Mouse (Mus musculus): Measurements from ENCODE around the gene Lims1.
"Not testable (repeated sequence)": the region's sequence is repeated elsewhere in the genome, so short reads cannot be mapped to it uniquely, and the experiment has no call there.

Gene Lims1

GRCm38 (mm10) chr10:58323028-58323991 lies at the start of gene Lims1:
TSS of gene Lims1 (plus strand) at chr10:58323466.
- DNase-seq, result peak; percentile 99 to 100

GRCm38 (mm10) chr10:58282238-58282637 lies 41.0 kb upstream of the Lims1 start:
- no peak for DNase-seq

GRCm38 (mm10) chr10:58290742-58291141 lies 32.5 kb upstream of the Lims1 start:
- DNase-seq, result no peak

GRCm38 (mm10) chr10:58294246-58294645 lies 29.0 kb upstream of the Lims1 start:
- no peak for DNase-seq

GRCm38 (mm10) chr10:58295605-58296004 lies 27.7 kb upstream of the Lims1 start:
- DNase-seq, result no peak

GRCm38 (mm10) chr10:58304996-58305395 lies 18.3 kb upstream of the Lims1 start:
- DNase-seq, result no peak

- no peak for DNase-seq
Measured at GRCm38 (mm10) chr10:58306897-58307296, 16.4 kb upstream of the Lims1 start.

- no peak for DNase-seq
Measured at GRCm38 (mm10) chr10:58310791-58311190, 12.5 kb upstream of the Lims1 start.

GRCm38 (mm10) chr10:58312887-58313286 lies 10.4 kb upstream of the Lims1 start:
- no peak for DNase-seq

- DNase-seq, result no peak
Measured at GRCm38 (mm10) chr10:58320881-58321280, 2.4 kb upstream of the Lims1 start.

- no peak for DNase-seq
Measured at GRCm38 (mm10) chr10:58322361-58323027, 772 bp upstream of the Lims1 start.

GRCm38 (mm10) chr10:58326271-58326670 lies 3.0 kb downstream of the Lims1 start:
- DNase-seq, result no peak

- DNase-seq, result not testable (repeated sequence)
Measured at GRCm38 (mm10) chr10:58327836-58328235, 4.6 kb downstream of the Lims1 start.

GRCm38 (mm10) chr10:58328517-58329108 lies 5.3 kb downstream of the Lims1 start:
- DNase-seq, result no peak

GRCm38 (mm10) chr10:58330635-58331034 lies 7.4 kb downstream of the Lims1 start:
- DNase-seq, result no peak

GRCm38 (mm10) chr10:58331741-58332140 lies 8.5 kb downstream of the Lims1 start:
- peak; percentile 17 to 19 for DNase-seq

- no peak for DNase-seq
Measured at GRCm38 (mm10) chr10:58333414-58333813, 10.1 kb downstream of the Lims1 start.

GRCm38 (mm10) chr10:58336156-58336555 lies 12.9 kb downstream of the Lims1 start:
- no peak for DNase-seq

GRCm38 (mm10) chr10:58337091-58337490 lies 13.8 kb downstream of the Lims1 start:
- not testable (repeated sequence) for DNase-seq

GRCm38 (mm10) chr10:58338590-58338989 lies 15.3 kb downstream of the Lims1 start:
- DNase-seq, result no peak

GRCm38 (mm10) chr10:58341685-58342084 lies 18.4 kb downstream of the Lims1 start:
- peak in 1 of 2 experiments; percentile 23 for DNase-seq

GRCm38 (mm10) chr10:58342199-58342598 lies 18.9 kb downstream of the Lims1 start:
- no peak for DNase-seq

GRCm38 (mm10) chr10:58343552-58343951 lies 20.3 kb downstream of the Lims1 start:
- DNase-seq, result no peak
